Comparison of ENCODE assay signal across 28 mouse cellular contexts in genomic region chr3:104447240-104447639, GRCm38 (mm10).
"Had no signal": no experiment of that assay in that cellular context is flagged by ENCODE, and none has a peak within 500 bp of the region (broad histone marks: within the 10 kb centered on the region; RNA-seq: fewer than 3 reads in every experiment).

No protein-coding gene starts in this region.

- H3K27ac ChIP-seq: embryonic facial prominence, embryonic 10.5 days; embryonic facial prominence, embryonic 12.5 days; embryonic facial prominence, embryonic 13.5 days; embryonic facial prominence, embryonic 15.5 days; forebrain, embryonic 10.5 days; forebrain, embryonic 12.5 days; forebrain, embryonic 13.5 days; forebrain, embryonic 15.5 days; gastrocnemius, adult 2 months had no signal

- H3K9ac ChIP-seq: embryonic facial prominence, embryonic 12.5 days; embryonic facial prominence, embryonic 13.5 days; embryonic facial prominence, embryonic 15.5 days; forebrain, embryonic 12.5 days; forebrain, embryonic 13.5 days; forebrain, embryonic 15.5 days; forebrain, postnatal 0 days had no signal

- H3K4me3 ChIP-seq: embryonic facial prominence, embryonic 10.5 days; embryonic facial prominence, embryonic 12.5 days; embryonic facial prominence, embryonic 13.5 days; embryonic facial prominence, embryonic 15.5 days; erythroblast, embryonic 14.5 days; forebrain, embryonic 10.5 days; forebrain, embryonic 12.5 days; forebrain, embryonic 13.5 days; forebrain, embryonic 15.5 days; gastrocnemius, adult 2 months had no signal

- ATAC-seq: forebrain, embryonic 13.5 days; forebrain, embryonic 14.5 days; forebrain, embryonic 15.5 days; forebrain, embryonic 16.5 days; forebrain, postnatal 0 days had no signal

- DNase-seq: cerebellum, adult 18-20 months; cerebellum, adult 2 months; cerebellum, adult 8-10 months; cerebellum, adult 9-10 months; cerebellum, adult 9-11 months; cerebellum, postnatal 10 days; cerebellum, postnatal 14 days; cerebellum, postnatal 25 days; cerebellum, postnatal 36 days; embryo, embryonic 11 days; forebrain, postnatal 0 days; gastrocnemius, adult 2 months; gastrocnemius, postnatal 10 days; gastrocnemius, postnatal 14 days; gastrocnemius, postnatal 25 days; gastrocnemius, postnatal 36 days; heart, adult 18-20 months had no signal

- H3K9me3 ChIP-seq: embryonic facial prominence, embryonic 10.5 days; embryonic facial prominence, embryonic 12.5 days; embryonic facial prominence, embryonic 13.5 days; embryonic facial prominence, embryonic 15.5 days; forebrain, embryonic 10.5 days; forebrain, embryonic 12.5 days; forebrain, embryonic 13.5 days; forebrain, embryonic 15.5 days had no signal

- H3K4me1 ChIP-seq: embryonic facial prominence, embryonic 12.5 days had no signal

- H3K4me2 ChIP-seq: embryonic facial prominence, embryonic 12.5 days; embryonic facial prominence, embryonic 13.5 days; embryonic facial prominence, embryonic 15.5 days; forebrain, embryonic 12.5 days; forebrain, embryonic 13.5 days; forebrain, embryonic 15.5 days had no signal

- H3K27me3 ChIP-seq: embryonic facial prominence, embryonic 12.5 days; embryonic facial prominence, embryonic 13.5 days; embryonic facial prominence, embryonic 15.5 days; forebrain, embryonic 12.5 days; forebrain, embryonic 13.5 days; forebrain, embryonic 15.5 days had no signal

- H3K36me3 ChIP-seq: embryonic facial prominence, embryonic 10.5 days; embryonic facial prominence, embryonic 12.5 days; embryonic facial prominence, embryonic 13.5 days; embryonic facial prominence, embryonic 15.5 days; forebrain, embryonic 10.5 days; forebrain, embryonic 12.5 days; forebrain, embryonic 15.5 days had no signal
